Mouse (Mus musculus) C2C12 (cell line): ENCODE data around the gene Tlcd1. TPM values are rescaled to one million over a fixed set of nuclear protein-coding genes. Genes with fewer than 3 reads are reported as not detected.

ENCODE experiments used
- H3K27me3 ChIP-seq: one replicate; pipeline ENCODE4 v1.6.1; 2011; ENCODE audit not compliant: control insufficient read depth, insufficient read depth, insufficient read length
- H3K36me3 ChIP-seq: one replicate; pipeline ENCODE4 v1.6.1; 2011; ENCODE audit not compliant: control insufficient read depth, insufficient read depth
- H3K4me3 ChIP-seq: one replicate; pipeline ENCODE4 v1.5.1; 2011; ENCODE audit warnings: mild to moderate bottlenecking, control low read depth; ENCODE audit not compliant: poor library complexity, insufficient read depth, severe bottlenecking
- H3K79me2 ChIP-seq: one replicate; pipeline ENCODE4 v1.6.1; 2011; ENCODE audit not compliant: control insufficient read depth, insufficient read depth
- H3K79me3 ChIP-seq: one replicate; pipeline ENCODE4 v1.6.1; 2011; ENCODE audit warnings: low read depth, control low read depth
- H3ac ChIP-seq: one replicate; pipeline ENCODE3; 2011; ENCODE audit warnings: low read depth; ENCODE audit not compliant: control insufficient read depth, insufficient read length
- CEBPB ChIP-seq: IDR thresholded peaks from one replicate; pipeline ENCODE4 v1.6.1; 2011; ENCODE audit warnings: low read depth, mild to moderate bottlenecking, control low read depth, moderate library complexity
- CTCF ChIP-seq: IDR thresholded peaks from one replicate; pipeline ENCODE4 v1.5.1; 2011; ENCODE audit not compliant: control insufficient read depth, insufficient read depth, insufficient read length
- FOSL1 ChIP-seq: IDR thresholded peaks from one replicate; pipeline ENCODE4 v1.8.0; 2011; ENCODE audit warnings: mild to moderate bottlenecking, low read length; ENCODE audit not compliant: poor library complexity, insufficient read depth, severe bottlenecking
- MAX ChIP-seq: IDR thresholded peaks from one replicate; pipeline ENCODE4 v1.6.1; 2011; ENCODE audit warnings: mild to moderate bottlenecking, control low read depth
- MYOD1 ChIP-seq: IDR thresholded peaks from one replicate; pipeline ENCODE4 v1.6.1; 2011; ENCODE audit warnings: low read depth; ENCODE audit not compliant: control insufficient read depth, insufficient read length
- MYOG ChIP-seq: IDR thresholded peaks from one replicate; pipeline ENCODE4 v1.6.1; 2011; ENCODE audit not compliant: control insufficient read depth, insufficient read length; ENCODE audit errors: extremely low read depth
- USF1 ChIP-seq: IDR thresholded peaks from one replicate; pipeline ENCODE4 v1.6.1; 2011; ENCODE audit warnings: low read depth, mild to moderate bottlenecking, control low read depth, moderate library complexity
- polyA plus RNA-seq: library from polyadenylated mRNA; unstranded; fragments of >200 nt; fragmentation: generic; extraction: Trizol; gene quantifications from one replicate; pipeline ENCODE4 v1.2.1, GENCODE M21; 2012; ENCODE audit warnings: missing spikeins

The Tlcd1 gene
- polyA plus RNA-seq, 1 experiment, result 15.9 TPM

- H3K79me3 ChIP-seq, result peaks cover 38% of the 10 kb centered on the region
- no peak for TF ChIP-seq MYOG
- no peak for TF ChIP-seq USF1
- TF ChIP-seq CTCF, result peak; percentile 39
- peak; percentile 10 for TF ChIP-seq MAX
- TF ChIP-seq FOSL1, result no peak
- TF ChIP-seq MYOD1, result no peak
- TF ChIP-seq CEBPB, result no peak
- H3ac ChIP-seq, result peak within 1 kb of the TSS; percentile 94
- H3K4me3 ChIP-seq, result peak within 1 kb of the TSS; percentile 94
- H3K27me3 ChIP-seq, result no peaks in the 10 kb centered on the region
- peaks cover 47% of the 10 kb centered on the region for H3K79me2 ChIP-seq
- peaks cover 31% of the 10 kb centered on the region for H3K36me3 ChIP-seq
These were observed 11.4 kb upstream of the Tlcd1 start, which contains the start of gene Traf4 for GRCm38 (mm10) chr11:78164924-78165760. Gene Traf4 (minus strand): TSS chr11:78165589.

- H3K36me3 ChIP-seq, result peaks cover 25% of the 10 kb centered on the region
- H3ac ChIP-seq, result peak overlapping the region; percentile 73
These were observed 10.8 kb upstream of the Tlcd1 start for GRCm38 (mm10) chr11:78165761-78166109.

GRCm38 (mm10) chr11:78166161-78166560 is 10.3 kb upstream of the Tlcd1 start:
- H3K27me3 ChIP-seq, result no peaks in the 10 kb centered on the region
- H3ac ChIP-seq, result peak overlapping the region; percentile 73
- H3K36me3 ChIP-seq, result peaks cover 21% of the 10 kb centered on the region
- peak overlapping the region; percentile 94 for H3K4me3 ChIP-seq
- H3K79me3 ChIP-seq, result peaks cover 38% of the 10 kb centered on the region
- no peak for TF ChIP-seq CTCF
- no peak for TF ChIP-seq MYOD1
- no peak for TF ChIP-seq MYOG
- TF ChIP-seq MAX, result no peak
- no peak for TF ChIP-seq FOSL1
- no peak for TF ChIP-seq CEBPB
- TF ChIP-seq USF1, result no peak
- peaks cover 42% of the 10 kb centered on the region for H3K79me2 ChIP-seq

More at GRCm38 (mm10) chr11:78165761-78166109, 10.8 kb upstream of the Tlcd1 start:
- Histone ChIP-seq H3K4me3 (peak overlapping the region; percentile 94), H3K79me2 (peaks cover 46% of the 10 kb centered on the region), H3K27me3 (no peaks in the 10 kb centered on the region), H3K79me3 (peaks cover 38% of the 10 kb centered on the region)
- TF ChIP-seq CEBPB (no peak), CTCF (no peak), MYOG (no peak), MAX (no peak), MYOD1 (no peak), USF1 (no peak), FOSL1 (no peak)

- TF ChIP-seq CEBPB (no peak), MYOD1 (no peak), MAX (no peak), CTCF (no peak), FOSL1 (no peak)
- Histone ChIP-seq H3K4me3 (no peak overlapping the region), H3K27me3 (no peaks in the 10 kb centered on the region), H3ac (no peak overlapping the region), H3K79me3 (peaks cover 36% of the 10 kb centered on the region), H3K79me2 (peaks cover 37% of the 10 kb centered on the region), H3K36me3 (peaks cover 18% of the 10 kb centered on the region)
These were observed 9.9 kb upstream of the Tlcd1 start for GRCm38 (mm10) chr11:78166640-78167039.

- Histone ChIP-seq H3K79me3 (peaks cover 28% of the 10 kb centered on the region), H3ac (no peak overlapping the region), H3K27me3 (no peaks in the 10 kb centered on the region), H3K4me3 (no peak overlapping the region), H3K36me3 (peaks cover 16% of the 10 kb centered on the region), H3K79me2 (peaks cover 30% of the 10 kb centered on the region)
- TF ChIP-seq MYOD1 (no peak), MYOG (no peak), CTCF (no peak), MAX (no peak), FOSL1 (no peak), USF1 (no peak), CEBPB (no peak)
These were observed 9.1 kb upstream of the Tlcd1 start for GRCm38 (mm10) chr11:78167257-78167959.
